Mouse (Mus musculus): ENCODE measurements at regions not wholly inside any gene's neighbourhood (a gene's known extent, or its start where the extent isn't known, plus 50 kb on each side); places are given as distances from the start of the nearest gene placed in this dataset.

- H3K27me3 ChIP-seq (ENCODE audit: control insufficient read depth, insufficient read depth, low read length) = no peaks in the 10 kb centered on the region
- peak; percentile 53 for TF ChIP-seq CTCF (IDR thresholded peaks at IDR 0.05)
- no peak for TF ChIP-seq EP300 (IDR thresholded peaks at IDR 0.05; ENCODE audit: insufficient read depth, low read depth, low read length)
- TF ChIP-seq POLR2A (IDR thresholded peaks at IDR 0.05; ENCODE audit: insufficient read depth, low read depth, low read length) = no peak
- no peak overlapping the region for H3K4me3 ChIP-seq
- no peaks in the 10 kb centered on the region for H3K79me2 ChIP-seq (replicated peaks; ENCODE audit: control insufficient read depth, insufficient read depth, low read length)
- H3K9ac ChIP-seq (ENCODE audit: low read depth, low read length) = no peak overlapping the region
- 62% methylated on average over 3 of the region's 3 CpGs for WGBS
- no peaks in the 10 kb centered on the region for H3K36me3 ChIP-seq (ENCODE audit: control insufficient read depth, insufficient read depth, low read length)
- no peak for DNase-seq
- H3K4me1 ChIP-seq (ENCODE audit: control insufficient read depth, insufficient read depth, low read length) = peaks cover 1% of the 10 kb centered on the region; the same call in 1 of the 2 replicates
- intact Hi-C loops (cut with DNase I) = no loop called here
- H3K27ac ChIP-seq = no peak overlapping the region
Measured at GRCm38 (mm10) chr7:74108347-74108746, 94.9 kb upstream of the St8sia2 start.

DNA sequence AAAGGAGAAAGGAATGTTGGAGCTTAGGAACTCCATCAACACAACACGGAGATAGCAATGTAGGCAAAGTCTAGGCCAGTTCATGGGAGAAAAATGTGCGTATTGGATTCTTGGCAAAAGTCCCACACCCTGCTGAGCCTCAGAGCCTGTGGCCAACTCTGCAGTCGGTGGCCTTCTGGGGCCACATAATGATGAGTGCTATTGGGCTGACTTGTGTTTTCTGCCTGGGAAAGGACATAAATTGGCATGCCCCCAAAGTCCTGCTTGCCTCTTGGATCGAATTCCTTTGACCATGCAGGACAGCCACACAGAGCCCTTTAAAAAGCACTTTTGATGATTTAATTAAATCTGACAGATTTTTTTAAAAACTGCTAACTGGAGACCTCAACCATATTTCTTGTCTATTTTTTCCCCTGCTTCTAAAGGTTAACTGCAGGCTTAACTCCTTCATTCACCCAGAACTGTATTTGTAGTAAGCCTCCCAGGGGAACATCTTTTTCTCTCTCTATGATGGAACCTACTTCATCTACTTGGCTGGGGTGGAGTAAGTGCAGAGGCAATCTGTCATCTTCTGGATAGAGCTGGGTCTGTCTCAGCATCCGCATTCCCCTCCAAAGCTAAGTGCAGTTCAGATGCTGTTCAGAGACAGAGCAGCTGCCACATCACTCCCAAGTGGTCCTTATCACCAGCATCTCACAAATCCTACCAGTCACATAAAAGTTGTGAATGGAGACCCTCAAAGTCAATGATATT lies 93.9 kb upstream of the St8sia2 start:
- no peaks in the 10 kb centered on the region for H3K79me2 ChIP-seq (replicated peaks; ENCODE audit: control insufficient read depth, insufficient read depth, low read length)
- no peaks in the 10 kb centered on the region for H3K36me3 ChIP-seq (ENCODE audit: control insufficient read depth, insufficient read depth, low read length)
- no peak overlapping the region for H3K9ac ChIP-seq (ENCODE audit: low read depth, low read length)
- intact Hi-C loops (cut with DNase I) = no loop called here
- no peak overlapping the region for H3K4me3 ChIP-seq
- H3K27me3 ChIP-seq (ENCODE audit: control insufficient read depth, insufficient read depth, low read length) = no peaks in the 10 kb centered on the region
- no peak overlapping the region for H3K27ac ChIP-seq
- 24% methylated on average over 5 of the region's 5 CpGs for WGBS
- H3K4me1 ChIP-seq (ENCODE audit: control insufficient read depth, insufficient read depth, low read length) = peaks cover 1% of the 10 kb centered on the region; the same call in 1 of the 2 replicates
- peak; percentile 23 to 35 for DNase-seq
- TF ChIP-seq POLR2A (IDR thresholded peaks at IDR 0.05; ENCODE audit: insufficient read depth, low read depth, low read length) = no peak
- TF ChIP-seq CTCF (IDR thresholded peaks at IDR 0.05) = no peak
- TF ChIP-seq EP300 (IDR thresholded peaks at IDR 0.05; ENCODE audit: insufficient read depth, low read depth, low read length) = no peak

DNA sequence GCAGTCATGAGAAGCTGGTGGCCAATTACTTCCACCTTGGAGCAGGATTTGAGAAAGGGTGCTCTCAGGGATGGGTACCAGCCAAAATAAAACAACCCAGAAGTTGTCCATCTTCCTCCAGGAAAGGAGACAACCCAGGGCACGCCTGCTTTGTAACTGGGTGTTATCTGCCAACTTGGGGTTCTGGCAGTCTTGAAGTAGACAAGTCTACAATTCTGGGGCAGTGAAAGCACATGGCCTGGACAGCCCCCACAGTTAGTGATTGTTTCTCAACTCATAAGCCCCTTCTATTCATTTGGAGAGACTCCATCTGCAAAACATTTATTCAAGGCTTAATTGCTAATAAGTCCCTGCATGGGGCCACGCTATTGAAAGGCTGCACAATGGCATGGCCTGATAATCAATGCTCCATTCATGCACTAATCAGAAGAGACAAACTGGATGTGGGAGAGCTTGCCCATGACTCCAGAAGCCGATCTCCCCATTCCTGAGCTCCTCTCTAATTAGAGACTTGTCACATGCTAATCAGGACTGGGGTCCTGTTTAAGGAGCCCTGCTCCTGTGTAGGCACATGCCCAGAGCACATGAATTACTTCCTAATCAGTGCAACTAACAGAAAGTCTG lies 78.0 kb upstream of the St8sia2 start:
- Histone ChIP-seq H3K79me2 (replicated peaks; ENCODE audit: control insufficient read depth, insufficient read depth, low read length) (no peaks in the 10 kb centered on the region), H3K4me3 (no peak overlapping the region), H3K27me3 (ENCODE audit: control insufficient read depth, insufficient read depth, low read length) (no peaks in the 10 kb centered on the region), H3K4me1 (ENCODE audit: control insufficient read depth, insufficient read depth, low read length) (no peaks in the 10 kb centered on the region), H3K27ac (no peak overlapping the region), H3K36me3 (ENCODE audit: control insufficient read depth, insufficient read depth, low read length) (no peaks in the 10 kb centered on the region), H3K9ac (ENCODE audit: low read depth, low read length) (no peak overlapping the region)
- 72% methylated on average over 3 of the region's 3 CpGs for WGBS
- TF ChIP-seq EP300 (IDR thresholded peaks at IDR 0.05; ENCODE audit: insufficient read depth, low read depth, low read length) = no peak
- no peak for TF ChIP-seq CTCF (IDR thresholded peaks at IDR 0.05)
- no peak for TF ChIP-seq POLR2A (IDR thresholded peaks at IDR 0.05; ENCODE audit: insufficient read depth, low read depth, low read length)
- intact Hi-C loops (cut with DNase I) = no loop called here
- no peak for DNase-seq

DNA sequence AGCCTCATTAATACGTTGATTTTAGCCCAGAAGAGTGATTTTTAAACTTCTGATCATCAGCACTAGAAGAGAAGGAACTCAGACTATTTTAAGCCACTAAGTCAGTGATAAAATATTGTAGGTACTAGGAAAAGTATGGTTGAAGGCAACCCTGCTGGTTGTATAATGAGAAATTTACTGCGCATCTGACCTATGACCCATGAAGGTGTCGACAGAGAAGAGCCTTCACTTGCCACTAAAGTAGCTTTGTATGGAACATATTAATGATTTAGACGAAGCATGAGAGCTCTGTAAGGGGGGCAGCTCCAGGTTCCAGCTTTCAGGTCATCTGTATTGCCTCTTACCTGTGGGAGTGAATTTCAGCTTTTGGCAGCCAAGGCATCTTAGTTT lies 67.4 kb upstream of the St8sia2 start:
- 73% methylated on average over 4 of the region's 4 CpGs for WGBS
- intact Hi-C loops (cut with DNase I) = no loop called here
- no peaks in the 10 kb centered on the region for H3K36me3 ChIP-seq (ENCODE audit: control insufficient read depth, insufficient read depth, low read length)
- H3K27ac ChIP-seq = no peak overlapping the region
- TF ChIP-seq EP300 (IDR thresholded peaks at IDR 0.05; ENCODE audit: insufficient read depth, low read depth, low read length) (no peak), POLR2A (IDR thresholded peaks at IDR 0.05; ENCODE audit: insufficient read depth, low read depth, low read length) (no peak), CTCF (IDR thresholded peaks at IDR 0.05) (no peak)
- H3K9ac ChIP-seq (ENCODE audit: low read depth, low read length) = no peak overlapping the region
- no peaks in the 10 kb centered on the region for H3K4me1 ChIP-seq (ENCODE audit: control insufficient read depth, insufficient read depth, low read length)
- H3K79me2 ChIP-seq (replicated peaks; ENCODE audit: control insufficient read depth, insufficient read depth, low read length) = no peaks in the 10 kb centered on the region
- DNase-seq = no peak
- H3K4me3 ChIP-seq = no peak overlapping the region
- H3K27me3 ChIP-seq (ENCODE audit: control insufficient read depth, insufficient read depth, low read length) = no peaks in the 10 kb centered on the region

GRCm38 (mm10) chr7:74080079-74080845 lies 66.8 kb upstream of the St8sia2 start:
- Histone ChIP-seq H3K9ac (ENCODE audit: low read depth, low read length) (no peak overlapping the region), H3K4me1 (ENCODE audit: control insufficient read depth, insufficient read depth, low read length) (no peaks in the 10 kb centered on the region), H3K27me3 (ENCODE audit: control insufficient read depth, insufficient read depth, low read length) (no peaks in the 10 kb centered on the region), H3K27ac (no peak overlapping the region), H3K4me3 (no peak overlapping the region), H3K36me3 (ENCODE audit: control insufficient read depth, insufficient read depth, low read length) (no peaks in the 10 kb centered on the region), H3K79me2 (replicated peaks; ENCODE audit: control insufficient read depth, insufficient read depth, low read length) (no peaks in the 10 kb centered on the region)
- intact Hi-C loops (cut with DNase I) = no loop called here
- no peak for DNase-seq
- 73% methylated on average over 9 of the region's 9 CpGs for WGBS
- no peak for TF ChIP-seq POLR2A (IDR thresholded peaks at IDR 0.05; ENCODE audit: insufficient read depth, low read depth, low read length)
- TF ChIP-seq EP300 (IDR thresholded peaks at IDR 0.05; ENCODE audit: insufficient read depth, low read depth, low read length) = no peak

Measured in heart, adult 2 months (tissue).